Mouse (Mus musculus): ENCODE data around the gene Gm49450. TPM values are rescaled to one million over a fixed set of nuclear protein-coding genes. Genes with fewer than 3 reads are reported as not detected.
A peak's percentile ranks its signal among the peaks of the same experiment; 100 is the strongest.

The Gm49450 gene
- polyA plus RNA-seq, 1 experiment from 2014 or later, result not detected

DNA sequence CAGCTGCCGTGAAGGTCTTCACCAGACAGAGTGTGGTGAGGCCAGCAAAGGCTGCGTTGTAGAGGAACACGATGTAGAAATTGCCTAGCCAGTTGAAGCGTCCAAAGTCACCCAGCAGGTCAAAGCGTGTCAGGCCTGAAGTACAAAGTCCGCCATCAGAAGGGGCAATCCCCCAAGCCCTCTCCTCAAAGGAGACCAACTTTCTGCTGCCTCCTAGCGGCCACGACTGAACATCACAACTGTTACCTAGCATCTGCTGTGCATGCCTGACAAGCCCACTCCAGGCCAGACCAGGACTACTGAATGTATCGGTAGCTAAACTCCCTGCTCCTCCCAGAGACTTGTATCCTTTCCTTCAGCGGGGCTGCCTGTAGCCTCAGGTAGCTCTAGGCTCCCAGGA lies 48.7 kb downstream of the Gm49450 start:
- 0 out of 2 replicates have a peak, but pooled peaks have one; percentile 25 for ATAC-seq (replicated peaks; ENCODE audit: low FRiP score)
- 27% methylated on average over 10 of the region's 10 CpGs for WGBS
- no peaks in the 10 kb centered on the region for H3K4me1 ChIP-seq
- peaks cover 63% of the 10 kb centered on the region for H3K36me3 ChIP-seq
- no peaks in the 10 kb centered on the region for H3K9me3 ChIP-seq (replicated peaks)
- no peak overlapping the region for H3K4me2 ChIP-seq
- peaks cover 13% of the 10 kb centered on the region; the same call in 1 of the 2 replicates for H3K27me3 ChIP-seq
- no peak overlapping the region for H3K9ac ChIP-seq
- H3K27ac ChIP-seq, result no peak overlapping the region
- H3K4me3 ChIP-seq (replicated peaks), result no peak overlapping the region

DNA sequence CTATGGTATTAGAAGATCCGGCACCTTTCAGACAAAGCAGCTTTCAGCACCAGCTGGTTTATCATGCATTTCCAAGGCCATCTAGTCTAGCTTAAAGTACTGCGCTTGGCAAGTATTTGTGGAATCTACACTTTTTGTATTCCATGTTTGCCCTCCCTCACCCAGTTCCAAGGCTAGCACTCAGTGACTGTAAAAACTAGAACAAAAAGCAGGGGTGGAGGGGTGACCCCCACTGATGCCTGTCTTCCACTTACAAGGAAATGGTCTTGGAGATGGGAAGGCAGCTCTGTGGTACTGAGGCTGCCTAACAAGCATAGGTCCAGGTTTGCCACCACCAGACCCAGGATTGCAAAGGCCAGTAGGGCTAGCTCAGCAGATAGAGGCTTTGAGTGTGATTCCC lies 50.8 kb downstream of the Gm49450 start:
- ATAC-seq (replicated peaks; ENCODE audit: low FRiP score), result no peak
- H3K27ac ChIP-seq, result no peak overlapping the region
- H3K9ac ChIP-seq, result no peak overlapping the region
- no peaks in the 10 kb centered on the region for H3K9me3 ChIP-seq (replicated peaks)
- WGBS, result 90% methylated on average over 2 of the region's 2 CpGs
- peaks cover 12% of the 10 kb centered on the region for H3K4me1 ChIP-seq
- H3K27me3 ChIP-seq, result peaks cover 34% of the 10 kb centered on the region
- H3K4me3 ChIP-seq (replicated peaks), result no peak overlapping the region
- no peak overlapping the region for H3K4me2 ChIP-seq
- H3K36me3 ChIP-seq, result peaks cover 42% of the 10 kb centered on the region

DNA sequence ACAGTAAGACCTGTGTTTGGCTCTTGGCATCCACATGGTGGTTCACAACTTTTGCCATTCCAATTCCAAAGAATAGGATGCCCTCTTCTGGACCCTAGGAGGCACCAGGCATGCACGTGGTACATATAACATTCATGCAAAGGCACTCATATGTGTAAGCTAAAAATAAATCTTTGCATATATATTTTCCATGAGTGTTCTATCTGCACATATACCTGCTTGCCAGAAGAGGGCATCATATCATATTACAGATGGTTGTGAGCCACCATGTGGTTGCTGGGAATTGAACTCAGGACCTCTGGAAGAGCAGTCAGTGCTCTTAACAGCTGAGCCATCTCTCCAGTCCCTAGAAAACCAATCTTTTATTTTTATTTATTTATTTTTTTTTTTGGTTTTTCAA lies 51.8 kb downstream of the Gm49450 start:
- WGBS, result 56% methylated on average over 1 of the region's 1 CpGs
- Histone ChIP-seq H3K4me3 (replicated peaks) (no peak overlapping the region), H3K27ac (no peak overlapping the region), H3K4me2 (no peak overlapping the region), H3K9me3 (replicated peaks) (no peaks in the 10 kb centered on the region), H3K27me3 (peaks cover 44% of the 10 kb centered on the region), H3K4me1 (peaks cover 20% of the 10 kb centered on the region), H3K36me3 (peaks cover 33% of the 10 kb centered on the region), H3K9ac (no peak overlapping the region)
- ATAC-seq (replicated peaks; ENCODE audit: low FRiP score), result no peak

DNA sequence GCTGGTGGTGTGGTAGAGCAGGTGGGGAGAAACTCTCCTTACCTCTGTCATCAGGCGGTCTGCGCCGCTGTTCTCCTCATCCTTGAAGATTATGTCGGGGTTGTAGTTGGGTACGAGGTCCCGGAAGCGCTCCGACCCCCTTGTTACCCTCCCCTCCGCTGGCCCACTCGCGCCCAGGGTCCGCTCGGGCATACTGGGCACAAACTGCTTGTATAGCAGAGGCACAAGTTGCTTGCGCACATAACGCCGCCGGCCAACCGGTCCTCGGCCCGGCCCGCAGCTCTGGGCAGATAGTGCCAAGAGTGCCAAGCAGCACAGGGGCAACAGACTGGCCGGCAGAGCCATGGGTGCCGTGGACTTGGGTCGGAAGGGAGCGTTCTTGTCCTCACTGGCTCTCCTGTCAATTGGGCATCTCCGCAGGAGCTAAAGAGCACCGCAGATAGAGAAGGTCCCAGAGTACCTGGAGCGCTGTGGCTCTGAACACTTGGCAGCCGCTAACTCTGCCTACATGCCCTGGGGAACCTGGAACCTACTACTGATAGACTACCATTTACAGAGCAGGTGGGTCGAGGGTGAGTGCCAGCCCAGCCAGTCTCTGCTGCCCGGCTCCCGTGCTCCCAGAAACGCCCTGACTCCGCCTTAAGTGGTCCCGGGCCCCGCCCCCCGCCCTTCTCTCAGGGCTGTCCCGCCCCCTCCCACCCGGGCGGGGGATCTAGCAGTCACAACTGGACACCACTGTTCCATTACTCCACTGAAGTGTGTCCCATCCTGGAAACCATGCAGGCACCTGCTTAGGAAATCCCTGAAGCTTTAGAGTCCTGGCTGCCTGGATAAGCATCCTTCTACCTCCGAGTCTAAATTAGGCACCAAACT lies 55.2 kb downstream of the Gm49450 start, which contains the start of gene Dhh:
Gene Dhh, minus strand, starts transcription at position 613 of the 873 bp plus-strand sequence.
- Histone ChIP-seq H3K27me3 (peaks cover 78% of the 10 kb centered on the region), H3K9ac (peak within 1 kb of the TSS; percentile 8; the same call in 1 of the 2 replicates)
- WGBS, result 1% methylated on average over 41 of the region's 41 CpGs

DNA sequence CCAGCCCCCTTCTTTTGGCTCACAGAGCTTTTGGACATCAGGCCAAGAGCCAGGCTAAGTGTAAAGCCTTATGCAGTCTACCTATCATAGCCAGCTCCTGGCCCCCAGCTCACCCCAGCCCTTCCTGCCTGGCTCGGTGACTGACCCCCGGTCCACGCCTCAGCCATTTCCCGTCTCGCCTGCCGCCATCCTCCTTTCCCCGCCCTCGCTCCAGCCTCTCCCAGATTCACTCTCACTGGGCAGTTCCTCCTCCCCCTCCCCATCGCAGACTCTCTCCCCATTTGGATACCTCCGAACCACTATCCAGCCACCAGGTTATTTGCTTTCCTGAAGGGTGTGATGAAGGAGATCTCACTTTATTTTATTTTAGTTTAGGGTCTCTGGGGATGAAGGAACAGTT lies 55.9 kb downstream of the Gm49450 start:
- Histone ChIP-seq H3K27me3 (peaks cover 85% of the 10 kb centered on the region), H3K9ac (no peak overlapping the region), H3K36me3 (no peaks in the 10 kb centered on the region), H3K4me2 (peak overlapping the region; percentile 62), H3K4me3 (replicated peaks) (peak overlapping the region; percentile 34), H3K27ac (no peak overlapping the region), H3K9me3 (replicated peaks) (no peaks in the 10 kb centered on the region), H3K4me1 (peaks cover 50% of the 10 kb centered on the region)
- ATAC-seq (replicated peaks; ENCODE audit: low FRiP score), result no peak
- 2% methylated on average over 10 of the region's 10 CpGs for WGBS

More for the DNA sequence above, 55.2 kb downstream of the Gm49450 start, which contains the start of gene Dhh:
- peak within 1 kb of the TSS; percentile 34 for H3K4me3 ChIP-seq (replicated peaks)
- peaks cover 3% of the 10 kb centered on the region for H3K36me3 ChIP-seq
- peaks cover 50% of the 10 kb centered on the region for H3K4me1 ChIP-seq
- H3K4me2 ChIP-seq, result peak within 1 kb of the TSS; percentile 62
- no peak within 1 kb of the TSS for H3K27ac ChIP-seq
- peak; percentile 52 for ATAC-seq (replicated peaks; ENCODE audit: low FRiP score)
- H3K9me3 ChIP-seq (replicated peaks), result no peaks in the 10 kb centered on the region

DNA sequence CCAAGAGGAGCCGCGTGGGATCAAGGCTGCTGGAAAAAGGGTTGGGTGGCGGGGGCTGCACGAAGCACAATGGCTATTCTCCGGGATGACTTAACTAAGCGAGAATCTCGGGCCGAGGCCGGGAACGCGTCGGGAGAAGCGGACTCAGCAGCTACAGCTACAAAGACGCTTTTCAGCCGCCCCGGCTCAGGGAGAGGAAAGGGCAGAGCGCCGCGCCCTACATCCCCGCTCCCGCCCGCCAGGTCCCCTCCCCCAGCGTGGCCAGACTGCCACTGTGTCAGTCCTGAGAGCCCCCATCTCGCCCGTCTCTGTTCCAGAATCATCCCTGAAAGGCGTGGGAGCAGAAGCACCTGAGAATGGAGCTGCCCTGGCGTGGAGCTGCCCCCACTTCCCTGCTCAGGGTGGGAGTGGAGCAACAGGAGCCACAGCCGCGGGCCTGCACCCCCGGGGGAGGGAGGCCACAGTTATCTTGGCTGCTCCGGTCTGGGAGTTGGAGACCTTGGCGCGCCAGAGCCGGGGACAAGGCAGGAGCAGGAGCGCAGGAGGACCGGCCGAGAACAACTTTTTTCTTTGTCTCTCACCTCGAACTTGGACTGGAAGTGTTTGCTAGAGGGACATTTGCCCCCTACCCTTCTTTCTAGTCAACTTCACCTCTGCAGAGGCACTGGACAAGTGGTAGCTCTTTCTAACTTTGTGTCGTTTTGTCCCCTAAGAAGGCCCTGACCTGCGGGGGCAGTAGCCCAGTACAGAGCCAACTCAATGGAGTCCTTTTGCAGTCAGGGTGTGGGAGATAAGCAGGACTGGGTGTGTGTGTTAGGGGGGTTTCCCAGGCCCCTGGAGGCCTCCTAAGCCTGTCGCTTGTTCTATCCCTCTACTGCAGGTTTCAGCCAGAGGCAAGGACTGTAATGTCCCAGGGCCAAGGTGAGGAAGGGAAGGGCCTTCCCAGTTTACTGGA lies 57.4 kb downstream of the Gm49450 start:
- no peak overlapping the region for H3K27ac ChIP-seq
- no peak; the same call in 1 of the 2 replicates for ATAC-seq (replicated peaks; ENCODE audit: low FRiP score)

DNA sequence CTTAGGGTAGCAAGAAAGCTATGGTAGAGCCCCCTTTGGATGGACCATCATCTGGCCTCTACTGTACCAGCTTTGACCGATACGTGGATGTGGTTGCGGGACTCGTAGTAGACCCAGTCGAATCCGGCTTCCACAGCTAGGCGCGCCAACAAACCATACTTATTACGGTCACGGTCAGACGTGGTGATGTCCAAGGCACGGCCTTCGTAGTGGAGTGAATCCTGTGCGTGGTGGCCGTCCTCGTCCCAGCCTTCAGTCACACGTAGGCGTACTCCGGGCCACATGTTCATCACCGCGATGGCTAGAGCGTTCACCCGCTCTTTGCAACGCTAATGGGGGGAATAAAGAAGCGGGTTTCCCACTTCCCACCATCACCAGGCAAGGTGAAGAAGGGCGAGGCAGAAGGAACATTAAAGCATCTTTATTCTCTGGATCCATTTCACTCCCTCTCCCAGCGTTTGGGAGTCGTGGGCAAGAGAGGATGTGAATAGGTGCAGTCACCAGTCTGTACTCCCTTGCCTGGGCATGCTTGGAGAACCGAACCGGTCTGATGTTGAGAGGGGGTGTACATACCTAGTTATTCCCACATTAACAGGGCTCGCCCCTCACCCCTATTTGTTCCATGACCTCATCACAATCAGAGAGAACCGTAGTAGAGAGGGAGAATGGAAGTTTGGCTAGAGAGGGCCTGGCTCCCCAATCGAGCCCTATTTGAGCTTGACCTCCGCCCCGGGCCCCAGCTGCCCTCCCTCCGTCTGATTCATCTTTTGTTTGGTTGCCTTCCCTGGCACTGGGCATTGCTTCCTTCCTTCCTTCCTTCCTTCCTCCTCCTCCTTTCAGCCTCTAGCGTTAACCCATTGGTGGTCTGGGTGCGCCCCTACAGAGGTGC lies 58.4 kb downstream of the Gm49450 start:
- Histone ChIP-seq H3K9ac (peak overlapping the region; percentile 53), H3K27ac (no peak overlapping the region), H3K4me1 (peaks cover 56% of the 10 kb centered on the region), H3K4me2 (peak overlapping the region; percentile 99), H3K36me3 (no peaks in the 10 kb centered on the region), H3K9me3 (replicated peaks) (no peaks in the 10 kb centered on the region), H3K4me3 (replicated peaks) (peak overlapping the region; percentile 58), H3K27me3 (peaks cover 89% of the 10 kb centered on the region)
- ATAC-seq (replicated peaks; ENCODE audit: low FRiP score), result no peak
- WGBS, result 5% methylated on average over 38 of the region's 38 CpGs

More for the DNA sequence above, 57.4 kb downstream of the Gm49450 start:
- H3K4me3 ChIP-seq (replicated peaks), result peak overlapping the region; percentile 58
- no peak overlapping the region for H3K9ac ChIP-seq
- no peaks in the 10 kb centered on the region for H3K36me3 ChIP-seq
- peaks cover 98% of the 10 kb centered on the region for H3K27me3 ChIP-seq
- H3K4me1 ChIP-seq, result peaks cover 56% of the 10 kb centered on the region
- H3K4me2 ChIP-seq, result peak overlapping the region; percentile 99
- WGBS, result 3% methylated on average over 41 of the region's 41 CpGs
- H3K9me3 ChIP-seq (replicated peaks), result no peaks in the 10 kb centered on the region

DNA sequence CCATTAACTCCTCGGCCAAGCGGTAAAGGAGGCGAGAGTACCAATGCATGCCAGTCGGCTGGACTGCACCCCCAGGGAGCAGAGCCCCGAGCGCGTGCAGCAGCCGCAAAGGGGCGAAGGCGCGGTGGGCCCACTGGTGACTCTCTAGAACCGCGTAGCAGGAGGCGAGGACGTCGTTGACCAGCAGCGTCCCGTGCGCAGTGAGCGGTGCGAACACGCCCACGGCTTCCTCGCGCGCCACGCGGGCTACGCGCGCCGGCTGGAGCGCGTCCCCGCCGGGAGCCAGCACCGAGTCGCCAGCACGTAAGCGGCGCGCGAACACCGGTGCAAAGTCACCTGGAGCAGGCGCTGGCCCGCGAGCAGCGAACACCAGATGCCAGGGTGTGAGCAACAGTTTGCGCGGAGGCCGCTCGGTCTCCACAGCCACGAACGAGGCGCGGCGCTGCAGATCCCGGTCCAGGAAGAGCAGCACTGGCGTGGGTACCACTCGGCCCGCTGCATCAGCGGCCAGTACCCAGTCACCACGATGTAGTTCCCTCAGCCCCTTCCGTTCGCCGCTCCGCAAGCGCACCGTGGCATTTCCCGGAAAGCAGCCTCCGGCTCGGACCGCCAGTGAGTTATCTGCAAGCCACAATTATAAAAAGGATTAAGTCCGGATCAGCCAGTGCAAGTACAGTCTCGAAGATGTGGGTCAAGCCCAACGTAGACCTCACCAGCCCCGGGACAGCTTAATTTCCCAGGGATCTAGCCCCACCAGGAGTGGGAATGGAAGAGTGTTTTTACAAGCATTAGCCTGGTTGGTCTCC lies 59.2 kb downstream of the Gm49450 start, which contains the start of gene Rhebl1:
Gene Rhebl1, minus strand, starts transcription at position 601 of the 806 bp plus-strand sequence.
- under 1% methylated on average over 77 of the region's 77 CpGs for WGBS
- Histone ChIP-seq H3K27ac (no peak within 1 kb of the TSS), H3K4me1 (peaks cover 56% of the 10 kb centered on the region), H3K27me3 (peaks cover 81% of the 10 kb centered on the region), H3K9me3 (replicated peaks) (no peaks in the 10 kb centered on the region), H3K4me2 (peak within 1 kb of the TSS; percentile 99), H3K36me3 (no peaks in the 10 kb centered on the region), H3K4me3 (replicated peaks) (peak within 1 kb of the TSS; percentile 58), H3K9ac (peak within 1 kb of the TSS; percentile 53)
- ATAC-seq (replicated peaks; ENCODE audit: low FRiP score), result no peak

DNA sequence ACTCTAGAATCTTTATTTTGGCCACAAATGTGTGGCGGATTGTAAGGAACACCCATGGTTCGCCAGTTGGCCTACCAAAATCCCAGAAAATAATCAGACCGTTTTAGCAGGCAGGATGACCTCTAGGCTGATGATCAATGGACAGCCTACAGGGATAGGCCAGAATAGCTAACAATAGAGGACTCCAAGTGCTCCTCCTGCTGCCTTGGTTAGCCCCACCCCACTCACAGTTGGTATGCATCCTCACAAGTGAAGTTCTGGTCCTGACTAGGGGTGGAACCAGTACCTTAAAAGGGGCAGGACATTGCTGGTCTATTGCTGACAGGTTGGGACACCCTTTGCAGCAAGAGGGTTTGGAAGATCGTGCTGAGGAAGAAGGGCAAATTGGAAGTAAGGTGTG lies 60.3 kb downstream of the Gm49450 start:
- ATAC-seq (replicated peaks; ENCODE audit: low FRiP score), result no peak
- peaks cover 49% of the 10 kb centered on the region for H3K4me1 ChIP-seq
- 60% methylated on average over 4 of the region's 4 CpGs for WGBS
- H3K4me2 ChIP-seq, result no peak overlapping the region
- H3K4me3 ChIP-seq (replicated peaks), result no peak overlapping the region
- H3K9ac ChIP-seq, result no peak overlapping the region
- H3K27ac ChIP-seq, result no peak overlapping the region
- H3K36me3 ChIP-seq, result no peaks in the 10 kb centered on the region
- no peaks in the 10 kb centered on the region for H3K9me3 ChIP-seq (replicated peaks)
- peaks cover 72% of the 10 kb centered on the region for H3K27me3 ChIP-seq

DNA sequence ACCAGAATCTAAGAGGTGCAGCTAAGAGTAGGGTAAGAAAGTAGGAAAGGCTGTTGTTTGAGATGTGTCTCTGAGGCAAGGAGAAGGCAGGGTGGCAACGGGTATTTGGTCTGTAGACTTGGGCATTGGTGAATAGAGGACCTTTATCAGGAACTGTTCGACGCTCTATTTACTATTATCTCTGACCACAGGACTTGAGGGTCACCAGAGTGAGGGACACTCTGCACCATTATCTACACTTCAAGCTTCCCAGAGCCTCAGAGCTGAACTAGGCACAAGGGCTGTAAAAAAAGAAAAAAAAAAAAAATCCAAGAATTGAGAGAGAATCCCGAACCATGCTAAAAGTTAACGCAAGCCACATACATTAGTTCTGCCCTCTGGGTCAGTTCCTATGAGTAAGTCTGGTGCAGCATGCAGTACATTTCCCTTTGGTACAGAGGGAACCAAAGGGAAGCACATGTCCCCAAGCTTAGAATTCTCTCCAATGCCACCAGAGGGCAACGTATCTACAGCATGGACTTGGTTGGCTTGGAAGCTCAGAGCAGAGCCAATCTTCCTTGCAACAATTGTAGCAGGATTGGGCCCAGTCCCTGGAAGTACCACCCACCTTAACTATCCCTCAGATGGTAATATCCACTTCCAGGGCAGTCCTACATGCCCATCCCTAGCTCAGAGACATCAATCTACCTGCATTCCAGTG lies 61.3 kb downstream of the Gm49450 start:
- H3K4me2 ChIP-seq, result no peak overlapping the region

More for the DNA sequence above, 61.3 kb downstream of the Gm49450 start:
- no peak; the same call in 1 of the 2 replicates for ATAC-seq (replicated peaks; ENCODE audit: low FRiP score)
- peaks cover 39% of the 10 kb centered on the region for H3K4me1 ChIP-seq
- no peaks in the 10 kb centered on the region for H3K9me3 ChIP-seq (replicated peaks)
- no peak overlapping the region for H3K4me3 ChIP-seq (replicated peaks)
- 40% methylated on average over 6 of the region's 6 CpGs for WGBS
- H3K36me3 ChIP-seq, result no peaks in the 10 kb centered on the region
- H3K27ac ChIP-seq, result no peak overlapping the region
- no peak overlapping the region for H3K9ac ChIP-seq
- peaks cover 62% of the 10 kb centered on the region for H3K27me3 ChIP-seq

Data from kidney, embryonic 15.5 days (tissue).